Mouse (Mus musculus) ES-E14 (cell line): Measurements from ENCODE around the gene Mmp19.

Experiments used
- CHD2 ChIP-seq: IDR thresholded peaks from 2 replicates; pipeline ENCODE4 v1.6.1; 2014; ENCODE audit warnings: mild to moderate bottlenecking, low read depth, low read length, inconsistent platforms
- MAFK ChIP-seq: IDR thresholded peaks from 2 replicates; pipeline ENCODE4 v1.6.1; 2014; ENCODE audit warnings: mild to moderate bottlenecking, low read depth, low read length, inconsistent platforms; ENCODE audit not compliant: insufficient read depth
- ZNF384 ChIP-seq: IDR thresholded peaks from 2 replicates; pipeline ENCODE4 v1.6.1; 2012; ENCODE audit warnings: low read depth, low read length, inconsistent platforms

- TF ChIP-seq ZNF384 (no peak), MAFK (no peak), CHD2 (no peak)
Measured at GRCm38 (mm10) chr10:128745946-128746613, 44.6 kb upstream of the Mmp19 start.
